Mouse (Mus musculus) thymus, postnatal 36 days (tissue): ENCODE data around the gene Tap1.

Source experiments
- DNase-seq, 2 experiments: peaks; one replicate each; pipeline ENCODE4 v3.0.0; 2022; ENCODE audit warnings: mixed read lengths in 2 of 2

The Tap1 gene

GRCm38 (mm10) chr17:34237741-34238140 is 50.4 kb downstream of the Tap1 start:
- DNase-seq, result no peak

GRCm38 (mm10) chr17:34238706-34239105 is 51.4 kb downstream of the Tap1 start, which contains the start of gene H2-Ob:
H2-Ob (plus strand) TSS chr17:34238903.
- no peak for DNase-seq

- DNase-seq, result no peak
These were observed 52.3 kb downstream of the Tap1 start for GRCm38 (mm10) chr17:34239601-34240041.

GRCm38 (mm10) chr17:34240366-34240765 is 53.0 kb downstream of the Tap1 start:
- DNase-seq, result no peak

- DNase-seq, result no peak
These were observed 53.6 kb downstream of the Tap1 start for GRCm38 (mm10) chr17:34240916-34241315.

- no peak for DNase-seq
These were observed 57.3 kb downstream of the Tap1 start for GRCm38 (mm10) chr17:34244656-34245055.
